Mouse (Mus musculus): Measurements from ENCODE around the gene Rpl13a. TPM values are rescaled to one million over a fixed set of nuclear protein-coding genes. Genes with fewer than 3 reads are reported as not detected.
"Not testable (repeated sequence)": the region's sequence is repeated elsewhere in the genome, so short reads cannot be mapped to it uniquely, and the experiment has no call there.

Gene Rpl13a
- polyA plus RNA-seq, 1 experiment from 2014 or later, result 1,026 TPM

DNA sequence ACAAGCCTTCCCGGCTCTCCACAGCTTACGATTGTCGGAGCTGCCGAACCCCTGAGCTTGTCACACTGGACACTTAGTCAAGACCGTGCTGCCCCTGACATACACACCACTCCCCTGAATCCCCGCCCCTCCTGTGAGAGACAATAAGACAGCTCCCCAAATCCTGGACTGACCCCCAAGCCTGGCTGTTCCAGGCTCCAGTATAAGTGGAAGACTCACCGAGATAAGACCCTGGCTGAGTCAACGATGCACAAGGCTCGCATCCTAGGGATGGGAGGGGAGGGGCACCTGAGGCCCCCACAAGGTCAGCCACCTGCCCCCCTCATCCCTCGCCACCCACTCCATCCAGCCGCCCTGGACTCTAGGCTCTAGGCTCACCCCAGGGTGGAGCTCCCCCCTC is 3.3 kb upstream of the Rpl13a start:
- Histone ChIP-seq H3K9me3 (0 out of 2 replicates have a peak, but pooled peaks cover 2% of the 10 kb centered on the region), H3K9ac (replicated peaks) (no peak overlapping the region), H3K4me1 (peaks cover 27% of the 10 kb centered on the region), H3K27ac (replicated peaks) (no peak overlapping the region), H3K27me3 (peaks cover 25% of the 10 kb centered on the region), H3K4me3 (no peak overlapping the region), H3K4me2 (replicated peaks) (no peak overlapping the region), H3K36me3 (peaks cover 6% of the 10 kb centered on the region)
- 74% methylated on average over 11 of the region's 11 CpGs for WGBS
- ATAC-seq (ENCODE audit: low FRiP score, low read depth), result no peak

- H3K4me2 ChIP-seq (replicated peaks), result peak overlapping the region; percentile 56
- peaks cover 12% of the 10 kb centered on the region for H3K27me3 ChIP-seq
- H3K27ac ChIP-seq (replicated peaks), result peak overlapping the region; percentile 88
- peaks cover 33% of the 10 kb centered on the region for H3K4me1 ChIP-seq
- peaks cover 25% of the 10 kb centered on the region for H3K36me3 ChIP-seq
- 0 out of 2 replicates have a peak, but pooled peaks cover 2% of the 10 kb centered on the region for H3K9me3 ChIP-seq
- 0 out of 2 replicates have a peak overlapping the region, but pooled peaks have one; percentile 94 for H3K4me3 ChIP-seq
- 0 out of 2 replicates have a peak overlapping the region, but pooled peaks have one; percentile 52 for H3K9ac ChIP-seq (replicated peaks)
- WGBS, result 53% methylated on average over 15 of the region's 15 CpGs
- no peak for ATAC-seq (ENCODE audit: low FRiP score, low read depth)
Observed at GRCm38 (mm10) chr7:45129776-45130512, 1.4 kb upstream of the Rpl13a start.

DNA sequence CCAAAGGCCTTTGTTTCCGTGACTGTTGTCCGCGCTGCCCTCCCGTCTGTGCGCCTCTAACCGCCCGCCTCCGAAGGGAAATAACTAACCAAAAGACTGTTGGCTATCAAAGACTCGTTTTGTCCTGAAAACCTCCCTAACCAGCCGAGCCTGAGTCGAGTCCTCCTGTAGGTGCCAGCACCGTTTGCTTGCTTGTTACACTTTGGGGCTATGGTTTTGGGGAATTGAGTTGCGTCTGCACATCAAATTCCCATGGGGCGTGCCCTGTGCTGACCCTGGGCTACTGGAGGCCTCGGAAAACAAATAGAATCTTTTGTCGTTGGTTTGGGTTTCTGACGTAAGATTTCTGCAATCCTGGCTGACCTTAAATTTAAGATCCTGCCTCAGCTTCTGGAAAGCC is 757 bp upstream of the Rpl13a start:
- peak overlapping the region; percentile 56 for H3K4me2 ChIP-seq (replicated peaks)
- WGBS, result under 1% methylated on average over 17 of the region's 17 CpGs
- H3K36me3 ChIP-seq, result peaks cover 27% of the 10 kb centered on the region
- H3K27ac ChIP-seq (replicated peaks), result peak overlapping the region; percentile 88
- ATAC-seq (ENCODE audit: low FRiP score, low read depth), result no peak; the same call in 1 of the 2 replicates
- peaks cover 38% of the 10 kb centered on the region for H3K4me1 ChIP-seq
- 0 out of 2 replicates have a peak, but pooled peaks cover 2% of the 10 kb centered on the region for H3K9me3 ChIP-seq
- peak overlapping the region; percentile 52 for H3K9ac ChIP-seq (replicated peaks)
- peak overlapping the region; percentile 94 for H3K4me3 ChIP-seq
- peaks cover 6% of the 10 kb centered on the region; the same call in 1 of the 2 replicates for H3K27me3 ChIP-seq

- 1% methylated on average over 6 of the region's 6 CpGs for WGBS
- no peaks in the 10 kb centered on the region for H3K27me3 ChIP-seq
Observed at GRCm38 (mm10) chr7:45127700-45128224, 799 bp downstream of the Rpl13a start.

DNA sequence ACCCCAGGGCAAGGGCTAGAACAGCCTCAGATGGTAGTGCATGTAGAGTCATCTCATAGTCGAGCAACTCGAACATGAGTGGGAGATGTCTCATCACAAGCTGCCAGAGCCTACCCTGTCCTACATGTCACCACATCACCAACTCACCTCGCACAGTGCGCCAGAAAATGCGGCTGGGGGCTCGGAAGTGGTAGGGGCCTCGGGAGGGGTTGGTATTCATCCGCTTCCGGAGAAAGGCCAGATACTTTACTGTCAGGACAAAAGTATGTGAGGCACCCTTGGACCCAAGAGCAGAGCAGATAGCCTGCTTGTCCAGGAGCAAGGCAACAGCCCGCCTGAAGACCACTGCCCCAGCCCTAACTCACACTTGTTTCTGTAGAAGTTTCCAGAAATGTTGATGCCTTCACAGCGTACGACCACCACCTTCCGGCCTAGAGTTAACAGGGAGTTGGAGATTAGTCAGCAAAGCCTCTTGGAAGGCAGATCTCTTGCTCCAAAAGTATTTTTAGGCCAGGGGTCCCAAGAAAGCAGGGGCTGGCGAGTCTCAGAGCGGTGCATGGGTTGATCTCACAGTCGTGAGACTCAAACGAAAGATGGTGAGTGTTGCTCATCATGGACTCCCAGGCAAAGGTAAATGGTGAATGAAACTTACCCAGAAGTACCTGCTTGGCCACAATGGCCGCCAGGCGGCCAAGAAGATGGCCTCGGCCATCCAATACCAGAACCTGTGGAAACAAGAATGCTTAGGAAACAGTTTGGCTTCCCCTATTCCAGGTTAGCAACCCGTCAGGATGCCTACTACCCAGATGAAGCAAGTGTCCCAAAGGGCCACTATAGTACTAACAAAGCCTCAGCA is 1.5 kb downstream of the Rpl13a start:
- peak overlapping the region; percentile 99 for H3K9ac ChIP-seq (replicated peaks)
- peaks cover 51% of the 10 kb centered on the region for H3K4me1 ChIP-seq
- H3K9me3 ChIP-seq, result no peaks in the 10 kb centered on the region
- H3K27ac ChIP-seq (replicated peaks), result peak overlapping the region; percentile 90
- no peak for ATAC-seq (ENCODE audit: low FRiP score, low read depth)
- peak overlapping the region; percentile 94 for H3K4me2 ChIP-seq (replicated peaks)
- peaks cover 39% of the 10 kb centered on the region for H3K36me3 ChIP-seq
- H3K27me3 ChIP-seq, result no peaks in the 10 kb centered on the region
- WGBS, result 51% methylated on average over 21 of the region's 21 CpGs
- peak overlapping the region; percentile 94 for H3K4me3 ChIP-seq

More at GRCm38 (mm10) chr7:45127700-45128224, 799 bp downstream of the Rpl13a start:
- Histone ChIP-seq H3K36me3 (peaks cover 32% of the 10 kb centered on the region), H3K9ac (replicated peaks) (peak overlapping the region; percentile 99), H3K4me2 (replicated peaks) (peak overlapping the region; percentile 94), H3K4me1 (peaks cover 46% of the 10 kb centered on the region), H3K9me3 (no peaks in the 10 kb centered on the region), H3K27ac (replicated peaks) (peak overlapping the region; percentile 90), H3K4me3 (peak overlapping the region; percentile 94)
- ATAC-seq (ENCODE audit: low FRiP score, low read depth), result no peak

DNA sequence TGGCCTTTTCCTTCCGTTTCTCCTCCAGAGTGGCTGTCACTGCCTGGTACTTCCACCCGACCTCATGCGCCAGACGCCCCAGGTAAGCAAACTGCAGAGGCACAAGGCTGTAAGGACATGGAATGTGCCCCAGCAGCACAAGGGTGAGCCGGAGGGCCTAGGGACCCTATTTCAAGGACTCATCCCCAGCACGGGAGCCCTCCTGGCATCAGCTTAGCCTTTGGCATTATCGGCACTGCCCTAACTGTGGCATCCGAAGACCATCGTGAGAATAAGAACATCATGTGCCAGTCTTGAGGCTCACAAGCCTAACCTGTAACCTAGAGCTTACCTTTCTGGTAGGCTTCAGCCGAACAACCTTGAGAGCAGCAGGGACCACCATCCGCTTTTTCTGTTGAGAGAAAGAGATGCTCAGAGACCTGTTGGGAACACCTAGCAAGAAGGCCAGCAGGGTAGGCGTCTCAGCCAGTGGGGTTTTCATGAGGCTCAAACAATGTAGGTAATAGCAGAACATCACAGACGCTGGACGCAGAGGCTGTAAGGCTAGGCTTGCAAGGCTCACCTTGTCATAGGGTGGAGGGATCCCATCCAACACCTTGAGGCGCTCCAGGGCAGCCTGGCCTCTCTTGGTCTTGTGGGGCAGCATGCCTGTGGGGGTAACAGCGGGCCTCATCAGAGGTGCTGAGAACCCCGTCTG is 2.3 kb downstream of the Rpl13a start:
- Histone ChIP-seq H3K36me3 (peaks cover 46% of the 10 kb centered on the region), H3K27me3 (no peaks in the 10 kb centered on the region), H3K9me3 (no peaks in the 10 kb centered on the region), H3K4me1 (peaks cover 53% of the 10 kb centered on the region), H3K9ac (replicated peaks) (peak overlapping the region; percentile 99), H3K4me3 (peak overlapping the region; percentile 94), H3K4me2 (replicated peaks) (peak overlapping the region; percentile 94), H3K27ac (replicated peaks) (peak overlapping the region; percentile 90)
- 78% methylated on average over 17 of the region's 17 CpGs for WGBS
- no peak for ATAC-seq (ENCODE audit: low FRiP score, low read depth)

GRCm38 (mm10) chr7:45125649-45126048 is 2.9 kb downstream of the Rpl13a start:
- H3K27me3 ChIP-seq; ATAC-seq (ENCODE audit: low FRiP score, low read depth); H3K9me3 ChIP-seq; H3K4me3 ChIP-seq; H3K4me2 ChIP-seq (replicated peaks): not testable (repeated sequence)
- Histone ChIP-seq H3K36me3 (peaks cover 53% of the 10 kb centered on the region), H3K27ac (replicated peaks) (peak overlapping the region; percentile 85), H3K4me1 (peaks cover 59% of the 10 kb centered on the region), H3K9ac (replicated peaks) (peak overlapping the region; percentile 55; the same call in 1 of the 2 replicates)
- WGBS, result 61% methylated on average over 5 of the region's 5 CpGs

DNA sequence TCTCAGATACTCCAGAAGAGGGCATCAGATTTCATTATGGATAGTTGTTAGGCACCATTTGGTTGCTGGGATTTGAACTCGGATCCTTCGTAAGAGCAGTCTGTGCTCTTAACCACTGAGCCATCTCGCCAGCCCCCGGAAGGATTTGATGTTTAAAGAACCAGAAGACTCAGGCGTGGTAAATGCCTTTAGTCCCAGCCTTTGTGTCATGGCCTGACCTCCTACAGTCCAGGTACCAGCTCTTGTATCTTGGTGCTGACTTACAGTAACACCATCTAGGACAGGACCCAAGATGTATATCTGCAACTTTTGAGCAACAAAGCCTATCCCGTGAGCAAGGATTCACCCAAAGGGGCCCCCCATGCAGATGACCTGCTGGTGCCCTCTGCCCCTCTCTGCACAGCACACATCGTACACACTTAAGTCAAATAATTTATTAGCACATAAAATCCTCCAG is 3.4 kb downstream of the Rpl13a start:
- Histone ChIP-seq H3K9ac (replicated peaks) (peak overlapping the region; percentile 55), H3K9me3 (no peaks in the 10 kb centered on the region), H3K4me1 (peaks cover 59% of the 10 kb centered on the region), H3K4me2 (replicated peaks) (peak overlapping the region; percentile 50), H3K36me3 (peaks cover 58% of the 10 kb centered on the region), H3K27me3 (no peaks in the 10 kb centered on the region), H3K27ac (replicated peaks) (peak overlapping the region; percentile 85), H3K4me3 (peak overlapping the region; percentile 88; the same call in 1 of the 2 replicates)
- WGBS, result 21% methylated on average over 7 of the region's 7 CpGs
- ATAC-seq (ENCODE audit: low FRiP score, low read depth), result no peak

DNA sequence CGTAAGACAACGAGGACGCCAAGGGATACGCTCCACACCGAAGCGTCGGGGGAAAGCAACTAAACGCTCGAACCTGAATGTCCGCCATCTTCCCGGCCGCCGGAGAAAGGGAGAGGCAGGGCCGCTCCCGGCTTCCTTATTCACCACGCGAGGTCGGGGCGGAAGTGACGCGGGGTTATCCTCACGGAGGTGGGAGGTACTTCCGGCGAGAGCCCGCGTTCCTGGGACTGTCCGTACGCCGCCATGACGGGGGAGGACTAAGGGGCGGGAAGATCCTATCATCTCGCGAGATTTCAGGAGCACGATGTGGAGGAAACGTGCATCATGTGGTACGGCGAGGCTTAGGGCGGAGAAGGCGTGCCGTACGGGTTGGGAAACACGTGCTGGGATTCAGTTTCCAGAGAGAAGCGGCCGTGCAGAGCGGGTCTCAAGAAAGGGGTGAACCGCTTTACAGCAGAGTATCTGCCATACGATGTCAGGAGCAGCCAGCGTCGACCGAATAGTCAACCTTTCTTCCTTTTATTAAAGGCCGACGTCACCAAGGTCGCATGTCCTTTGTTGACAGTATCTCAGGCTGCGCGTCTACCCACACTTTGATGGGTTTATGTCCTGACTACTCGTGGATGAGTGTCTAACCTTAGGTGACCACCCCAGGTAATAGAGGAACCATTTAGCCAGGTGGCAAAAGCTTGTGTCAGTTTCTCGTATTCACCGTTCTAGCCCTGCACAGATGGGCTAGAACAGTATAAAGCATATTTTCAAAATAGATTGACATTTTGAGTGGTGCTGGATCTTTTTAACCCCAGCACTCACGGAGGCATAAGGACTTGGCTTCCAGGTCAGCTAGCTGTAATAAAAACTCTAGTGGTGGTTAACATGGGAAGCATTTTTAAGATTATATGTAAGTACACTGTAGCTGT is 4.1 kb downstream of the Rpl13a start, which contains the start of gene Rps11:
Rps11 (minus strand) TSS at position 216 of the 920 bp plus-strand sequence.
- Histone ChIP-seq H3K4me3 (peak within 1 kb of the TSS; percentile 88), H3K9me3 (no peaks in the 10 kb centered on the region), H3K27me3 (no peaks in the 10 kb centered on the region), H3K27ac (replicated peaks) (peak within 1 kb of the TSS; percentile 85), H3K4me1 (peaks cover 54% of the 10 kb centered on the region), H3K36me3 (peaks cover 65% of the 10 kb centered on the region), H3K9ac (replicated peaks) (peak within 1 kb of the TSS; percentile 97), H3K4me2 (replicated peaks) (peak within 1 kb of the TSS; percentile 86)
- peak; percentile 80 for ATAC-seq (ENCODE audit: low FRiP score, low read depth)
- WGBS, result under 1% methylated on average over 59 of the region's 59 CpGs

GRCm38 (mm10) chr7:45123186-45123570 is 5.4 kb downstream of the Rpl13a start:
- Histone ChIP-seq H3K4me3 (peak overlapping the region; percentile 88), H3K36me3 (peaks cover 74% of the 10 kb centered on the region), H3K9me3 (no peaks in the 10 kb centered on the region), H3K27ac (replicated peaks) (peak overlapping the region; percentile 81), H3K9ac (replicated peaks) (peak overlapping the region; percentile 97), H3K4me2 (replicated peaks) (peak overlapping the region; percentile 86), H3K4me1 (peaks cover 51% of the 10 kb centered on the region), H3K27me3 (no peaks in the 10 kb centered on the region)
- 23% methylated on average over 12 of the region's 12 CpGs for WGBS
- ATAC-seq (ENCODE audit: low FRiP score, low read depth), result no peak

Data from midbrain, embryonic 12.5 days (tissue).